Mouse (Mus musculus) liver (tissue): Measurements from ENCODE around the gene Hoxa6.
A peak's percentile ranks its signal among the peaks of the same experiment; 100 is the strongest.

Experiments
- DNase-seq: peaks from one replicate; pipeline ENCODE4 v3.0.0-alpha.2; 2020; ENCODE audit warnings: mixed read lengths

The Hoxa6 gene

GRCm38 (mm10) chr6:52174968-52175751 is 33.4 kb downstream of the Hoxa6 start:
- peak; percentile 56 for DNase-seq

- DNase-seq, result no peak
Measured at GRCm38 (mm10) chr6:52173648-52174047, 34.9 kb downstream of the Hoxa6 start.

- peak; percentile 75 for DNase-seq
Measured at GRCm38 (mm10) chr6:52172501-52172900, 36.0 kb downstream of the Hoxa6 start.

GRCm38 (mm10) chr6:52171938-52172337 is 36.6 kb downstream of the Hoxa6 start:
- no peak for DNase-seq

GRCm38 (mm10) chr6:52171331-52171730 is 37.2 kb downstream of the Hoxa6 start:
- DNase-seq, result no peak

- DNase-seq, result no peak
Measured at GRCm38 (mm10) chr6:52170898-52171223, 37.7 kb downstream of the Hoxa6 start.

- DNase-seq, result no peak
Measured at GRCm38 (mm10) chr6:52170166-52170897, 38.2 kb downstream of the Hoxa6 start.

GRCm38 (mm10) chr6:52169499-52170165 is 38.9 kb downstream of the Hoxa6 start:
- DNase-seq, result no peak

GRCm38 (mm10) chr6:52168191-52169055 is 40.1 kb downstream of the Hoxa6 start:
- DNase-seq, result no peak

- no peak for DNase-seq
Measured at GRCm38 (mm10) chr6:52167736-52168161, 40.8 kb downstream of the Hoxa6 start.

GRCm38 (mm10) chr6:52167176-52167575 is 41.3 kb downstream of the Hoxa6 start:
- DNase-seq, result no peak

GRCm38 (mm10) chr6:52166431-52167077 is 42.0 kb downstream of the Hoxa6 start:
- no peak for DNase-seq

- DNase-seq, result no peak
Measured at GRCm38 (mm10) chr6:52165441-52166370, 42.8 kb downstream of the Hoxa6 start.

- DNase-seq, result no peak
Measured at GRCm38 (mm10) chr6:52164626-52165440, 43.7 kb downstream of the Hoxa6 start, which contains the start of gene Hoxa2. Gene Hoxa2, minus strand, starts transcription at chr6:52164831.

GRCm38 (mm10) chr6:52164051-52164625 is 44.4 kb downstream of the Hoxa6 start:
- no peak for DNase-seq

GRCm38 (mm10) chr6:52163366-52164031 is 45.0 kb downstream of the Hoxa6 start:
- no peak for DNase-seq

- no peak for DNase-seq
Measured at GRCm38 (mm10) chr6:52162611-52163365, 45.7 kb downstream of the Hoxa6 start.

GRCm38 (mm10) chr6:52162093-52162380 is 46.5 kb downstream of the Hoxa6 start:
- no peak for DNase-seq
